Mouse (Mus musculus) heart, adult 10 weeks (tissue): ENCODE measurements around the gene Bag3. TPM values are rescaled to one million over a fixed set of nuclear protein-coding genes. Genes with fewer than 3 reads are reported as not detected.

Experiments used
- polyA plus RNA-seq: library from polyadenylated mRNA; stranded (reverse); fragments of 350-450 nt; fragmentation: Illumina TruSeq; extraction: RNeasy Lipid Tissue Mini Kit (QIAGEN cat#74804); gene quantifications from one replicate; pipeline ENCODE4 v1.2.3, GENCODE M21; 2014; ENCODE audit warnings: low read depth, low replicate concordance

The Bag3 gene
- 193 TPM for polyA plus RNA-seq

GRCm38 (mm10) chr7:128523349-128523961, at the start of gene Bag3:
Bag3 (plus strand) TSS chr7:128523616.

Other genes starting within 250 kb of the Bag3 start
- gene BC017158, start 225.4 kb upstream of the Bag3 start, polyA plus RNA-seq: 8.7 TPM
- 9.0 TPM for gene Rgs10, start 104.9 kb upstream of the Bag3 start, polyA plus RNA-seq
- gene Tial1, start 61.9 kb upstream of the Bag3 start, polyA plus RNA-seq: 71.6 TPM
- gene Inpp5f, start 87.7 kb downstream of the Bag3 start, polyA plus RNA-seq: 5.0 TPM
- 20.3 TPM for gene Mcmbp, start 216.9 kb downstream of the Bag3 start, polyA plus RNA-seq
- gene Sec23ip, start 221.3 kb downstream of the Bag3 start, polyA plus RNA-seq: 16.3 TPM